Mouse (Mus musculus) CH12.LX (cell line): ENCODE data around the gene Gpr107.
A peak's percentile ranks its signal among the peaks of the same experiment; 100 is the strongest.

Source experiments
- CHD1 ChIP-seq: IDR thresholded peaks from 2 replicates; pipeline ENCODE4 v1.6.1; 2012; ENCODE audit warnings: low read depth, low read length, improper control_type of control experiment, inconsistent platforms
- CHD2 ChIP-seq: IDR thresholded peaks from 2 replicates; pipeline ENCODE4 v1.6.1; 2011; ENCODE audit warnings: low read length, improper control_type of control experiment
- CTCF ChIP-seq, 2 experiments: IDR thresholded peaks in 1 of 2; conservative IDR thresholded peaks in 1 of 2; 2 replicates each; pipeline ENCODE4 v1.5.1; 2011 to 2012; ENCODE audit warnings: low read depth in 2 of 2, low read length in 2 of 2, improper control_type of control experiment in 1 of 2, inconsistent platforms in 1 of 2, mild to moderate bottlenecking in 1 of 2, moderate library complexity in 1 of 2
- EP300 ChIP-seq: IDR thresholded peaks from 2 replicates; pipeline ENCODE4 v1.6.1; 2011; ENCODE audit warnings: low read length, improper control_type of control experiment
- MAFK ChIP-seq: IDR thresholded peaks from 2 replicates; pipeline ENCODE4 v1.6.1; 2011; ENCODE audit warnings: low read length, improper control_type of control experiment; ENCODE audit not compliant: insufficient replicate concordance
- POLR2A ChIP-seq: IDR thresholded peaks from 2 replicates; pipeline ENCODE4 v1.6.1; 2011; ENCODE audit warnings: low read depth, mild to moderate bottlenecking, improper control_type of control experiment, low read length

DNA sequence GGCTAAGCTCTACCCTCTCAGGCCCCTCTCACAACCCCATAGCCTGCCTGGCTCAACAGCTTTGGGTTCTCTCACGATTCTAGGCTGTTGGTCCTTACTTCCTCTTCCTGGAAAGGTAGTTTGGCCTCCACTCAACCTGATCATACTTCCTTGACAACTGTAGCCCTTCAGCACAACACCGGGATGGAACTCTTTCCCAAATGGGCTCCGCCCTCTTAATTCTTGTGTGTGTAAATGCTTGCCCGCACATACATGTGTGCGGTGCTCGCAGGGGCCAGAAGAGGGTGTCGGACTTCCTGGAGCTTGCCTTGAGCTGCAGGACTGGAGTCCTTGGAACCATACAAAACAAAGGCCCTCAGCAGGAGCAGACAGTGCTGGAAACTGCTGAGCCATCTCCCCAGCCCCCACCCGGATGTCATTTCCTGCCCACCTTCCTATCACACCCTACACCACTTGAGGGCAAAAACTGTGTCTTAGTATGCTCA, 21.3 kb upstream of the Gpr107 start:
- no peak for TF ChIP-seq POLR2A
- TF ChIP-seq CHD2, result no peak
- TF ChIP-seq CHD1, result no peak
- TF ChIP-seq EP300, result no peak
- TF ChIP-seq MAFK, result peak; percentile 50; the same call in 1 of the 2 replicates
- peak in 1 of 2 experiments; percentile 20; a peak in 2 of 4 replicates for TF ChIP-seq CTCF (conservative IDR thresholded peaks at IDR 0.05 in 1 of 2, IDR thresholded peaks at IDR 0.05 in 1 of 2; ENCODE audit: low read depth in 2 of 2, low read length in 2 of 2)
